In the genomic region with DNA sequence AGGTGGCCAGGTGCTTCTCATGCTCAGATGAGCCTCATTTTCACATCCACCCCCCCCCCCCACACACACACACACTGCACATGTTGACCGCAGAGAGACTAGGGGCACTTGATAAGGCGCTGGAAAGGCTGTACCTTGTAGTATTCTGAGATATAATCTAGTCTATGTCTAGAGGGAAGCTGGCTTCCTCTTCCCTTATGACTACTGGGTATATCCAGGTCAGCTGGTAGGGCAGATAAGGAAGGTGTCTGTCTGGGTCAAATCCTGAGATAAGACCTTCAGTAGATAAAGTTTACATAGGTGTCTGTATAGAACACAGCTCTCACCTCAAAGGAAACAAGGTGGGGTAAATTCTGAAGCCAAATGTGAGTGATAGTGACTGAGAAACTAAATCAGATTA, we compare ENCODE assay signal across 28 mouse cellular contexts. TPM values are rescaled to one million over a fixed set of nuclear protein-coding genes. Genes with fewer than 3 reads are reported as not detected.
DNase-seq lines count a peak whose midpoint lies in the region; ATAC-seq and TF ChIP-seq lines count a peak whose summit lies in the region.
"Had no signal": no experiment of that assay in that cellular context is flagged by ENCODE, and none has a peak within 500 bp of the region (broad histone marks: within the 10 kb centered on the region; RNA-seq: fewer than 3 reads in every experiment).

No protein-coding gene starts in this region.

- peak; percentile 88 for ATAC-seq in G1E (ENCODE audit: extremely low read depth, insufficient number of reproducible peaks, low FRiP score, poor library complexity, severe bottlenecking)
- ATAC-seq in liver, embryonic 11.5 days (replicated peaks; ENCODE audit: low FRiP score) = peak; percentile 39; the same call in 1 of the 2 replicates
- no peak for ATAC-seq in stomach, embryonic 15.5 days (ENCODE audit: insufficient read depth, low FRiP score, low read depth)
- ATAC-seq: forebrain, embryonic 13.5 days; midbrain, embryonic 16.5 days had no signal

- peaks cover 62% of the 10 kb centered on the region for H3K4me1 ChIP-seq in G1E (ENCODE audit: insufficient read depth, low read depth, low read length)
- peaks cover 10% of the 10 kb centered on the region; the same call in 1 of the 2 replicates for H3K4me1 ChIP-seq in liver, embryonic 11.5 days (replicated peaks; ENCODE audit: control insufficient read depth, insufficient read depth, low read length)
- 0 out of 2 replicates have a peak, but pooled peaks cover 7% of the 10 kb centered on the region for H3K4me1 ChIP-seq in stomach, embryonic 15.5 days
- H3K4me1 ChIP-seq: forebrain, embryonic 13.5 days; hindbrain, embryonic 12.5 days had no signal

- 51% methylated on average over 2 of the region's 2 CpGs for WGBS in liver, embryonic 11.5 days
- 69% methylated on average over 2 of the region's 2 CpGs for WGBS in stomach, embryonic 15.5 days

- no peak overlapping the region for H3K27ac ChIP-seq in liver, embryonic 11.5 days (ENCODE audit: low read depth, low read length)
- peak overlapping the region; percentile 57; the same call in 1 of the 2 replicates for H3K27ac ChIP-seq in stomach, embryonic 15.5 days
- H3K27ac ChIP-seq: embryonic facial prominence, embryonic 10.5 days; embryonic facial prominence, embryonic 15.5 days; forebrain, embryonic 13.5 days; hindbrain, embryonic 12.5 days; layer of hippocampus, adult 2 months; limb, embryonic 10.5 days; limb, embryonic 15.5 days had no signal

- no peak overlapping the region for H3K9ac ChIP-seq in liver, embryonic 11.5 days (ENCODE audit: low read depth, low read length)
- H3K9ac ChIP-seq in stomach, embryonic 15.5 days = no peak overlapping the region
- H3K9ac ChIP-seq: embryonic facial prominence, embryonic 15.5 days; forebrain, embryonic 13.5 days; hindbrain, embryonic 12.5 days; limb, embryonic 15.5 days had no signal

- H3K36me3 ChIP-seq in G1E (replicated peaks) = peaks cover 2% of the 10 kb centered on the region
- no peaks in the 10 kb centered on the region for H3K36me3 ChIP-seq in liver, embryonic 11.5 days (ENCODE audit: control insufficient read depth, insufficient read depth, low read length)
- H3K36me3 ChIP-seq in stomach, embryonic 15.5 days = no peaks in the 10 kb centered on the region
- H3K36me3 ChIP-seq: embryonic facial prominence, embryonic 10.5 days; embryonic facial prominence, embryonic 15.5 days; hindbrain, embryonic 12.5 days; limb, embryonic 10.5 days; limb, embryonic 15.5 days had no signal

- H3K9me3 ChIP-seq in G1E (replicated peaks) = no peaks in the 10 kb centered on the region
- no peaks in the 10 kb centered on the region for H3K9me3 ChIP-seq in liver, embryonic 11.5 days (ENCODE audit: control insufficient read depth, low read length)
- H3K9me3 ChIP-seq in stomach, embryonic 15.5 days = no peaks in the 10 kb centered on the region
- H3K9me3 ChIP-seq: embryonic facial prominence, embryonic 10.5 days; embryonic facial prominence, embryonic 15.5 days; forebrain, embryonic 13.5 days; hindbrain, embryonic 12.5 days; limb, embryonic 10.5 days; limb, embryonic 15.5 days had no signal

- TF ChIP-seq CTCF in G1E (IDR thresholded peaks at IDR 0.05; ENCODE audit: low read depth, low read length) = no peak

- no peak overlapping the region for H3K4me2 ChIP-seq in liver, embryonic 11.5 days
- no peak overlapping the region for H3K4me2 ChIP-seq in stomach, embryonic 15.5 days
- H3K4me2 ChIP-seq: embryonic facial prominence, embryonic 15.5 days; forebrain, embryonic 13.5 days; hindbrain, embryonic 12.5 days; limb, embryonic 15.5 days; midbrain, embryonic 11.5 days had no signal

- DNase-seq in 416B (ENCODE audit: low read depth) (peak; percentile 40), G1E (ENCODE audit: low spot score) (peak; percentile 33)
- DNase-seq in liver, embryonic 11.5 days (ENCODE audit: low spot score) = no peak
- DNase-seq in left cerebral cortex, adult 9 months (ENCODE audit: low spot score in 2 of 2) = no peak
- DNase-seq in left cerebral cortex, postnatal 10 days (ENCODE audit: extremely low spot score in 1 of 2, low spot score in 2 of 2) = no peak
- no peak for DNase-seq in layer of hippocampus, postnatal 10 days (ENCODE audit: low spot score in 2 of 2)
- DNase-seq: adrenal gland, adult 2 months; adrenal gland, postnatal 36 days; cerebellum, adult 18-20 months; cerebellum, postnatal 10 days; gastrocnemius, postnatal 25 days; heart, postnatal 36 days; kidney, adult 18-20 months; kidney, postnatal 36 days; lung, adult 18-20 months; lung, postnatal 4 days; right cerebral cortex, adult 18-20 months; thymus, postnatal 14 days had no signal

- H3K27me3 ChIP-seq in G1E (ENCODE audit: insufficient read depth, low read length) = peaks cover 12% of the 10 kb centered on the region; the same call in 1 of the 2 replicates
- no peaks in the 10 kb centered on the region for H3K27me3 ChIP-seq in liver, embryonic 11.5 days (replicated peaks; ENCODE audit: control insufficient read depth, insufficient read depth, low read length)
- no peaks in the 10 kb centered on the region for H3K27me3 ChIP-seq in stomach, embryonic 15.5 days (replicated peaks)
- H3K27me3 ChIP-seq: embryonic facial prominence, embryonic 15.5 days; forebrain, embryonic 13.5 days; hindbrain, embryonic 12.5 days; limb, embryonic 15.5 days had no signal

- intact Hi-C loops in left cerebral cortex, postnatal 10 days (cut with DNase I) = no loop called here

- no peak overlapping the region; the same call in 1 of the 2 replicates for H3K4me3 ChIP-seq in G1E (ENCODE audit: low read depth, low read length)
- no peak overlapping the region for H3K4me3 ChIP-seq in liver, embryonic 11.5 days (ENCODE audit: low read depth, low read length)
- H3K4me3 ChIP-seq in stomach, embryonic 15.5 days (replicated peaks) = no peak overlapping the region
- H3K4me3 ChIP-seq: embryonic facial prominence, embryonic 10.5 days; embryonic facial prominence, embryonic 15.5 days; forebrain, embryonic 13.5 days; hindbrain, embryonic 12.5 days; layer of hippocampus, adult 2 months; limb, embryonic 10.5 days; limb, embryonic 15.5 days had no signal

RNA-seq across cellular contexts. Expression of a gene that starts 24.3 kb away (rescaled TPM):
- total RNA-seq in G1E (2014; fragmentation: Nextera tagmentation) (2.4 and 4.5 TPM in 2 replicates), G1E (2017) (2.8 and 3.0 TPM in 2 replicates)
- polyA plus RNA-seq in G1E (2012) = 1.5 and 1.8 TPM in 2 replicates
- polyA plus RNA-seq in liver, embryonic 11.5 days (2014; fragmentation: Nextera tagmentation; extraction: Ambion mirVana) = 5.9 and 6.8 TPM in 2 replicates
- polyA plus RNA-seq in stomach, embryonic 15.5 days (2015; fragmentation: Nextera tagmentation; extraction: Ambion mirVana) = 21.1 and 22.2 TPM in 2 replicates
- 10 to 100 TPM in 1 of 2 experiments, 1 to 10 TPM in 1; 9.1 to 10.8 TPM for total RNA-seq in left cerebral cortex, postnatal 10 days (2021)
- 10 to 100 TPM; 19.5 to 22.7 TPM for total RNA-seq in layer of hippocampus, postnatal 10 days (2021)

Comparison
In these comparisons a context has a peak if more than half of its experiments do, and no peak if none do; other contexts are left out.
1. DNase-seq: peak in 416B (single experiment) and G1E (single experiment); none in liver, embryonic 11.5 days (single experiment), left cerebral cortex, adult 9 months (0 of 2), left cerebral cortex, postnatal 10 days (0 of 2) and layer of hippocampus, postnatal 10 days (0 of 2).